Mouse (Mus musculus) CH12.LX (cell line): ENCODE measurements around the gene Syngap1. TPM values are rescaled to one million over a fixed set of nuclear protein-coding genes. Genes with fewer than 3 reads are reported as not detected.

Source experiments
- DNase-seq: peaks from one replicate; pipeline ENCODE4 v3.0.0-alpha.2; 2013; ENCODE audit errors: extremely low read depth
- H3K27ac ChIP-seq: 2 replicates; pipeline ENCODE4 v1.5.1; 2012; ENCODE audit warnings: low read depth, mild to moderate bottlenecking, control low read depth, moderate library complexity; ENCODE audit not compliant: insufficient read depth
- H3K27me3 ChIP-seq: replicated peaks from 2 replicates; pipeline ENCODE3; 2012; ENCODE audit warnings: inconsistent platforms
- H3K36me3 ChIP-seq, 2 experiments: replicated peaks in 1 of 2; 2 replicates each; pipeline versions ENCODE3 to v1.6.1; 2012; ENCODE audit warnings: inconsistent platforms in 1 of 2, low read length in 1 of 2, mild to moderate bottlenecking in 1 of 2, mixed read lengths in 1 of 2, moderate library complexity in 1 of 2; ENCODE audit not compliant: control insufficient read depth in 1 of 2, insufficient read depth in 1 of 2
- H3K4me1 ChIP-seq, 2 experiments: 2 replicates each; pipeline ENCODE4 v1.6.1; 2012; ENCODE audit warnings: inconsistent platforms in 1 of 2, moderate library complexity in 1 of 2; ENCODE audit not compliant: insufficient read depth in 2 of 2, control insufficient read depth in 1 of 2
- H3K4me2 ChIP-seq: 2 replicates; pipeline ENCODE4 v1.6.1; 2012; ENCODE audit warnings: low read depth, mild to moderate bottlenecking, control low read depth; ENCODE audit not compliant: poor library complexity, insufficient read depth, severe bottlenecking
- H3K4me3 ChIP-seq, 3 experiments: fragments of 150-350 bp in 1 of 3; sonication (generic) in 1 of 3; replicated peaks in 1 of 3; 2 replicates each; pipeline versions ENCODE3 to v1.5.1; 2011 to 2012; ENCODE audit warnings: low read depth in 2 of 3, low read length in 2 of 3, mild to moderate bottlenecking in 2 of 3, moderate library complexity in 2 of 3, control low read depth in 1 of 3, improper control_type of control experiment in 1 of 3, inconsistent platforms in 1 of 3, mixed read lengths in 1 of 3; ENCODE audit not compliant: poor library complexity in 1 of 3
- H3K79me2 ChIP-seq: replicated peaks from 2 replicates; pipeline ENCODE4 v1.6.1; 2012; ENCODE audit warnings: mild to moderate bottlenecking, moderate library complexity; ENCODE audit not compliant: control insufficient read depth, poor library complexity, insufficient read depth, severe bottlenecking; ENCODE audit errors: extremely low read depth
- H3K9ac ChIP-seq: 2 replicates; pipeline ENCODE4 v1.6.1; 2012; ENCODE audit warnings: low read depth, mild to moderate bottlenecking, control low read depth, moderate library complexity; ENCODE audit not compliant: insufficient read depth
- H3K9me3 ChIP-seq: replicated peaks from 2 replicates; pipeline ENCODE3; 2012; ENCODE audit warnings: low read length, inconsistent platforms, mixed read lengths
- CHD1 ChIP-seq: IDR thresholded peaks from 2 replicates; pipeline ENCODE4 v1.6.1; 2012; ENCODE audit warnings: low read depth, low read length, improper control_type of control experiment, inconsistent platforms
- CHD2 ChIP-seq: IDR thresholded peaks from 2 replicates; pipeline ENCODE4 v1.6.1; 2011; ENCODE audit warnings: low read length, improper control_type of control experiment
- CTCF ChIP-seq, 2 experiments: IDR thresholded peaks in 1 of 2; conservative IDR thresholded peaks in 1 of 2; 2 replicates each; pipeline ENCODE4 v1.5.1; 2011 to 2012; ENCODE audit warnings: low read depth in 2 of 2, low read length in 2 of 2, improper control_type of control experiment in 1 of 2, inconsistent platforms in 1 of 2, mild to moderate bottlenecking in 1 of 2, moderate library complexity in 1 of 2
- ELF1 ChIP-seq: IDR thresholded peaks from 2 replicates; pipeline ENCODE4 v1.6.1; 2014; ENCODE audit warnings: low read depth, mild to moderate bottlenecking, inconsistent platforms, low read length, improper control_type of control experiment
- EP300 ChIP-seq: IDR thresholded peaks from 2 replicates; pipeline ENCODE4 v1.6.1; 2011; ENCODE audit warnings: low read length, improper control_type of control experiment
- HCFC1 ChIP-seq: IDR thresholded peaks from 2 replicates; pipeline ENCODE4 v1.6.1; 2012; ENCODE audit warnings: low read depth, mild to moderate bottlenecking, inconsistent platforms, low read length, improper control_type of control experiment
- IRF4 ChIP-seq: IDR thresholded peaks from 2 replicates; pipeline ENCODE4 v1.6.1; 2014; ENCODE audit warnings: low read depth, mild to moderate bottlenecking, inconsistent platforms, low read length, improper control_type of control experiment
- JUND ChIP-seq: conservative IDR thresholded peaks from 2 replicates; pipeline ENCODE4 v1.6.1; 2011; ENCODE audit warnings: low read depth, low read length, improper control_type of control experiment
- MAFK ChIP-seq: IDR thresholded peaks from 2 replicates; pipeline ENCODE4 v1.6.1; 2011; ENCODE audit warnings: low read length, improper control_type of control experiment; ENCODE audit not compliant: insufficient replicate concordance
- MEF2A ChIP-seq: IDR thresholded peaks from 2 replicates; pipeline ENCODE4 v1.6.1; 2014; ENCODE audit warnings: low read depth, mild to moderate bottlenecking, inconsistent platforms, low read length, improper control_type of control experiment, borderline replicate concordance
- MXI1 ChIP-seq: IDR thresholded peaks from 2 replicates; pipeline ENCODE4 v1.6.1; 2011; ENCODE audit warnings: mild to moderate bottlenecking, low read depth, low read length, improper control_type of control experiment
- NELFE ChIP-seq: IDR thresholded peaks from 2 replicates; pipeline ENCODE4 v1.6.1; 2011; ENCODE audit warnings: low read depth, low read length, improper control_type of control experiment
- PAX5 ChIP-seq: IDR thresholded peaks from 2 replicates; pipeline ENCODE4 v1.6.1; 2012; ENCODE audit warnings: low read length, inconsistent platforms, mixed read lengths
- SIN3A ChIP-seq: IDR thresholded peaks from 2 replicates; pipeline ENCODE4 v1.6.1; 2012; ENCODE audit warnings: low read length, improper control_type of control experiment, inconsistent platforms
- SMC3 ChIP-seq: IDR thresholded peaks from 2 replicates; pipeline ENCODE4 v1.6.1; 2011; ENCODE audit warnings: low read depth, low read length, improper control_type of control experiment
- USF1 ChIP-seq: IDR thresholded peaks from 2 replicates; pipeline ENCODE4 v1.6.1; 2014; ENCODE audit warnings: low read depth, mild to moderate bottlenecking, inconsistent platforms, low read length, improper control_type of control experiment
- USF2 ChIP-seq: conservative IDR thresholded peaks from 2 replicates; pipeline ENCODE4 v1.6.1; 2011; ENCODE audit warnings: low read depth, low read length, improper control_type of control experiment
- ZMIZ1 ChIP-seq: IDR thresholded peaks from 2 replicates; pipeline ENCODE4 v1.6.1; 2012; ENCODE audit warnings: low read depth, mild to moderate bottlenecking, inconsistent platforms, low read length, improper control_type of control experiment
- dilution Hi-C: fragments of 300-500 bp; cut with MboI; formaldehyde crosslinking; loops from 2 replicates; pipeline ENCODE4 v1.14.3; 2020; ENCODE audit warnings: low sequenced_read_pairs; ENCODE audit not compliant: extremely low pct_unique_long_range_greater_than_20kb, extremely low pct_ligation_motif_present
- in situ Hi-C: fragments of 300-500 bp; cut with MboI; formaldehyde crosslinking; loops from 3 replicates; pipeline ENCODE4 v1.14.3; 2019; ENCODE audit warnings: low sequenced_read_pairs, low pct_ligation_motif_present, low pct_unique_long_range_greater_than_20kb, mixed read lengths
- polyA plus RNA-seq: library from polyadenylated mRNA; unstranded; fragments of >175 nt; gene quantifications from 2 replicates; pipeline ENCODE4 v1.2.1, GENCODE M21; 2012; ENCODE audit warnings: low read depth; ENCODE audit not compliant: insufficient read length
- total RNA-seq, 2 experiments: library from RNA; depleted of rRNA; stranded (reverse); fragments of 300-350 nt in 1 of 2; fragments of >200 nt in 1 of 2; gene quantifications; 2 replicates each; pipeline ENCODE4 v1.2.3; 2012 to 2014

Syngap1 gene
- total and polyA plus RNA-seq, 3 experiments: 1.3 to 2.4 TPM; not detected in 1

- no peak for TF ChIP-seq PAX5
- TF ChIP-seq CTCF (conservative IDR thresholded peaks at IDR 0.05 in 1 of 2, IDR thresholded peaks at IDR 0.05 in 1 of 2; ENCODE audit: low read depth in 2 of 2, low read length in 2 of 2): no peak
- no peak for TF ChIP-seq IRF4
- no peak for TF ChIP-seq ELF1
- TF ChIP-seq USF1: no peak
- no peak for TF ChIP-seq MEF2A
- no peak for TF ChIP-seq MXI1
- no peak for TF ChIP-seq MAFK
- no peak for TF ChIP-seq ZMIZ1
- no peak for TF ChIP-seq CHD1
- TF ChIP-seq NELFE: no peak
- no peak for TF ChIP-seq EP300
- no peak for TF ChIP-seq CHD2
- no peak for TF ChIP-seq SMC3
- TF ChIP-seq HCFC1: no peak
- no peak for TF ChIP-seq USF2
- no peak for TF ChIP-seq SIN3A
- Histone ChIP-seq H3K27me3 (peaks cover 6% of the 10 kb centered on the region), H3K4me3 (no peak overlapping the region), H3K79me2 (peaks cover 18% of the 10 kb centered on the region), H3K9ac (no peak overlapping the region), H3K4me2 (no peak overlapping the region), H3K27ac (no peak overlapping the region), H3K4me1 (peaks cover 8 to 24% of the 10 kb centered on the region in 2 experiments), H3K36me3 (peaks cover 14% of the 10 kb centered on the region in 2 experiments), H3K9me3 (no peaks in the 10 kb centered on the region)
- DNase-seq: no peak
- dilution Hi-C loops (no loop called here), in situ Hi-C loops (no loop called here)
Observed at GRCm38 (mm10) chr17:26970221-26970620, 29.2 kb downstream of the Syngap1 start.

DNA sequence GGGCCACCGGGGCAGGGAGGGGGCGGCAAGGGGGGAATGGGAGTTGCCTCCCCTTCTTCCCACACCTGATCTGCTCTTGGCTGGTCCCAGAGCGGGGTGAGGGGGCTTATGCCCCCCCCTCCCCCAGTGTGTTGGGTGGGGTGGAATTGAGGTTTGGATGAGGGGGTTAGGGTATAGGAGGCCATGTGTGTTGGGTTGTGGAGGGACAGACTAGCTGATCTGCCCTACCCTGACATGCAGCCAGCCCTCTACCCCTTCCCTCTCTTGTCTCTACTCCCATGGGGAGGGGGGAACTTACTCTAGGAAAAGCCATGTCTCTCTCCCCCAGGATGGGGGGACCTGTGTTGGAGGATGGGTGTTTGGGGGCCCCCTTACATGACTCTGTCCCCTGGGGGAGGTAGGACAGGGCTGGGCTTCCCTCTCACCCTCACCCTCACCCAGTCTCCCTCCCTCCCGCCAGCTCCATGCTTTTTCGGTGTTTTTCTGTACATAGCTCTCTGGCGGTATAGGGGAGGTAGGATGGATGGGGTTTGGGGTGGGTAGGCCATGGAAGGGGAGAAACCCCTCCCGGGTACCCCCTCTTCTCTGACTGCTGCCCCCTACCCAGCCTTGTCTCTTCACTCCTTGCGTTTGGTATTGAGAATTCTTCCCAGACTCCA lies 30.3 kb downstream of the Syngap1 start:
- Histone ChIP-seq H3K79me2 (peaks cover 21% of the 10 kb centered on the region), H3K27me3 (peaks cover 6% of the 10 kb centered on the region), H3K27ac (no peak overlapping the region), H3K4me2 (no peak overlapping the region), H3K4me1 (peaks cover 17 to 36% of the 10 kb centered on the region in 2 experiments), H3K4me3 (no peak overlapping the region), H3K36me3 (peaks cover 24 to 25% of the 10 kb centered on the region in 2 experiments), H3K9me3 (no peaks in the 10 kb centered on the region), H3K9ac (no peak overlapping the region)
- dilution Hi-C loops (no loop called here), in situ Hi-C loops (no loop called here)
- TF ChIP-seq USF2 (no peak), JUND (no peak)
- no peak for DNase-seq
